8 mouse cellular contexts compared by ENCODE assay signal in the genomic region with DNA sequence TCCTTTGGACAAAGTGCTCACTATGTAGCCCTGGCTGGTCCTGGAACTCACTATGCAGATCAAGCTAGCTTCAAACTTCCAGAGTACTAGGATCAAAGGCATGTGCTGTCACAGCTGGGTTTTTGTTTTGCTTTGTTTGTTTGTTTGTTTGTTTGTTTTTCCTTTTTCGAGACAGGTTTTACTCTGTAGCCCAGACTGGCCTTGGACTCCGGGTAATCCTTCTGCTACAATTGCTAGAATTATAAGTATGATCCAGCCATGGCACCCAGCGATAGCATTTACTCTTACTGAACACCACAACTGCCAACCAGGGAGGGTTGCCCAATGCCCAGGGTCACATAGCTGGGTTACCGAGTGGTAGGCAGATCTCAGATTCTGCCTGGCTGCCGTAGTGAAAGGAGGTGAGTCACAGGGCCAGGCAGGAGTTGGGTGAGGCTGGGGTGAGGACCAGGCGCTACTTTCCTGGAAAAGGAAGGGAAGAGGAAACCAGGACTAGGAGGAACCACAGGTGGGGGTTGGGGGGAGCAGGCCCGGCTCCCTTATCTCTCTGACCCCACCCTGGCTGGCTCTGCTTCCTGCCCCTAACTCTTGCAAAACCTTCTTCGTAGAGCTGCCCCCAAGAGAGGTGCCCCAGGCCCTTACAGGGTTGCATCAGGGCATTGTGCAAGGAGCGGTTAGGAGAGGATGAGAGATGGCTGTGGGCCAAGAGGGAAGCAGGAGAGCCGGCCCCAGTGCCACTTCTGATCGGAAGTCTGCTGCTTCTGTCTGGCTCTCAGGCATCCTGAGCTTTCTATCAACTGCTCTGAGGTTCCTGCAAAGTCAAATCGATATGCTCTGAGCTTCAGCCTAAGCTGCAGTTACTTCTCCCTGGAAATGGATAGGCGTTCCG. TPM values are rescaled to one million over a fixed set of nuclear protein-coding genes. Genes with fewer than 3 reads are reported as not detected.
A peak's percentile ranks its signal among the peaks of the same experiment; 100 is the strongest.
DNase-seq lines count a peak whose midpoint lies in the region; ATAC-seq and TF ChIP-seq lines count a peak whose summit lies in the region.

No protein-coding gene starts in this region.

- no peaks in the 10 kb centered on the region for H3K9me3 ChIP-seq in intestine, embryonic 16.5 days (ENCODE audit: control insufficient read depth, low read length)
- H3K9me3 ChIP-seq in liver, postnatal 0 days (ENCODE audit: low read length) = no peaks in the 10 kb centered on the region
- no peaks in the 10 kb centered on the region for H3K9me3 ChIP-seq in neural tube, embryonic 14.5 days (ENCODE audit: control insufficient read depth, low read length)

- ATAC-seq in intestine, embryonic 16.5 days = peak; percentile 74
- ATAC-seq in liver, postnatal 0 days = peak; percentile 58
- ATAC-seq in neural tube, embryonic 14.5 days (ENCODE audit: low read depth) = peak; percentile 38; the same call in 1 of the 2 replicates

- peak overlapping the region; percentile 49 for H3K27ac ChIP-seq in layer of hippocampus, adult 2 months
- H3K27ac ChIP-seq in intestine, embryonic 16.5 days (ENCODE audit: low read length) = peak overlapping the region; percentile 89
- peak overlapping the region; percentile 89 for H3K27ac ChIP-seq in liver, postnatal 0 days (ENCODE audit: low read depth)
- H3K27ac ChIP-seq in neural tube, embryonic 14.5 days (ENCODE audit: low read depth, low read length) = 0 out of 2 replicates have a peak overlapping the region, but pooled peaks have one; percentile 2

- no peak for DNase-seq in layer of hippocampus, adult 2 months (ENCODE audit: low spot score in 2 of 2)
- DNase-seq in layer of hippocampus, adult 9-10 months (ENCODE audit: low spot score) = no peak
- DNase-seq in adrenal gland, postnatal 10 days = peak; percentile 89
- peak; percentile 40 for DNase-seq in gastrocnemius, postnatal 25 days
- DNase-seq in liver, postnatal 0 days = peak; percentile 89
- no peak for DNase-seq in cerebellum, adult 9-11 months

- no peak for TF ChIP-seq CTCF in layer of hippocampus, adult 2 months (conservative IDR thresholded peaks at IDR 0.05)
- TF ChIP-seq CTCF in liver, postnatal 0 days (IDR thresholded peaks at IDR 0.05; ENCODE audit: low read depth) = no peak

- peaks cover 47% of the 10 kb centered on the region for H3K4me1 ChIP-seq in intestine, embryonic 16.5 days (ENCODE audit: control insufficient read depth, insufficient read depth, low read length)
- H3K4me1 ChIP-seq in liver, postnatal 0 days (ENCODE audit: insufficient read depth) = peaks cover 44% of the 10 kb centered on the region
- peaks cover 12% of the 10 kb centered on the region for H3K4me1 ChIP-seq in neural tube, embryonic 14.5 days (ENCODE audit: control insufficient read depth, insufficient read depth, low read length)

- 24% methylated on average over 14 of the region's 14 CpGs for WGBS in intestine, embryonic 16.5 days
- WGBS in liver, postnatal 0 days (ENCODE audit: insufficient replicate concordance) = 11% methylated on average over 14 of the region's 14 CpGs
- WGBS in neural tube, embryonic 14.5 days = 50% methylated on average over 14 of the region's 14 CpGs

- peak overlapping the region; percentile 34 for H3K4me2 ChIP-seq in intestine, embryonic 16.5 days (ENCODE audit: low read depth, low read length)
- H3K4me2 ChIP-seq in liver, postnatal 0 days (ENCODE audit: low read depth, low read length) = peak overlapping the region; percentile 41
- 0 out of 2 replicates have a peak overlapping the region, but pooled peaks have one; percentile 5 for H3K4me2 ChIP-seq in neural tube, embryonic 14.5 days (ENCODE audit: low read depth, low read length)

- peak; percentile 80 for TF ChIP-seq EP300 in liver, postnatal 0 days (IDR thresholded peaks at IDR 0.05; ENCODE audit: low read depth)

- no peaks in the 10 kb centered on the region for H3K36me3 ChIP-seq in intestine, embryonic 16.5 days (ENCODE audit: control insufficient read depth, insufficient read depth, low read length)
- H3K36me3 ChIP-seq in liver, postnatal 0 days (replicated peaks; ENCODE audit: insufficient read depth, low read length) = no peaks in the 10 kb centered on the region
- H3K36me3 ChIP-seq in neural tube, embryonic 14.5 days (ENCODE audit: control insufficient read depth, insufficient read depth, low read length) = no peaks in the 10 kb centered on the region

- peak overlapping the region; percentile 46; the same call in 1 of the 2 replicates for H3K9ac ChIP-seq in intestine, embryonic 16.5 days (ENCODE audit: low read depth, low read length)
- peak overlapping the region; percentile 22; the same call in 1 of the 2 replicates for H3K9ac ChIP-seq in liver, postnatal 0 days (replicated peaks)
- no peak overlapping the region for H3K9ac ChIP-seq in neural tube, embryonic 14.5 days (replicated peaks; ENCODE audit: low read depth, low read length)

- H3K27me3 ChIP-seq in intestine, embryonic 16.5 days (replicated peaks; ENCODE audit: control insufficient read depth, insufficient read depth, low read length) = no peaks in the 10 kb centered on the region
- no peaks in the 10 kb centered on the region for H3K27me3 ChIP-seq in liver, postnatal 0 days (ENCODE audit: insufficient read depth, low read length)
- no peaks in the 10 kb centered on the region for H3K27me3 ChIP-seq in neural tube, embryonic 14.5 days (ENCODE audit: control insufficient read depth, insufficient read depth, low read length)

- H3K4me3 ChIP-seq in layer of hippocampus, adult 2 months = no peak overlapping the region
- H3K4me3 ChIP-seq in intestine, embryonic 16.5 days (ENCODE audit: low read length) = no peak overlapping the region
- H3K4me3 ChIP-seq in liver, postnatal 0 days (ENCODE audit: low read depth, low read length) = 0 out of 2 replicates have a peak overlapping the region, but pooled peaks have one; percentile 1
- H3K4me3 ChIP-seq in neural tube, embryonic 14.5 days (ENCODE audit: low read depth, low read length) = no peak overlapping the region

RNA-seq across cellular contexts. Expression of a gene that starts 5.3 kb away (rescaled TPM):
- 10 to 100 TPM; 23.5 to 25.4 TPM for total RNA-seq in layer of hippocampus, adult 2 months (2021)
- total RNA-seq in adrenal gland, postnatal 10 days (2021) = 100 to 1,000 TPM; 112 to 182 TPM
- total RNA-seq in gastrocnemius, postnatal 25 days (2021) = 10 to 100 TPM in 1 of 2 experiments, 1 to 10 TPM in 1; 9.7 to 14.0 TPM
- 96.1 and 107 TPM in 2 replicates for polyA plus RNA-seq in intestine, embryonic 16.5 days (2015; fragmentation: Nextera tagmentation; extraction: Ambion mirVana)
- 39.7 and 40.4 TPM in 2 replicates for polyA plus RNA-seq in liver, postnatal 0 days (2015; fragmentation: Nextera tagmentation; extraction: Ambion mirVana)
- 49.9 and 50.4 TPM in 2 replicates for polyA plus RNA-seq in neural tube, embryonic 14.5 days (2014; fragmentation: Nextera tagmentation; extraction: Ambion mirVana)

RNA-seq across cellular contexts. Expression of a gene that starts 12.6 kb away (rescaled TPM):
- total RNA-seq in layer of hippocampus, adult 2 months (2021) = 1 to 10 TPM; 1.4 to 1.6 TPM
- 1 to 10 TPM; 8.0 to 8.3 TPM for total RNA-seq in adrenal gland, postnatal 10 days (2021)
- total RNA-seq in gastrocnemius, postnatal 25 days (2021) = 1 to 10 TPM; 2.2 to 2.7 TPM
- 14.8 and 15.3 TPM in 2 replicates for polyA plus RNA-seq in intestine, embryonic 16.5 days (2015; fragmentation: Nextera tagmentation; extraction: Ambion mirVana)
- polyA plus RNA-seq in liver, postnatal 0 days (2015; fragmentation: Nextera tagmentation; extraction: Ambion mirVana) = 0.56 and 1.0 TPM in 2 replicates
- 3.6 and 4.5 TPM in 2 replicates for polyA plus RNA-seq in neural tube, embryonic 14.5 days (2014; fragmentation: Nextera tagmentation; extraction: Ambion mirVana)

RNA-seq across cellular contexts. Expression of a gene that starts 54.6 kb away (rescaled TPM):
- 10 to 100 TPM; 18.8 to 20.8 TPM for total RNA-seq in layer of hippocampus, adult 2 months (2021)
- total RNA-seq in adrenal gland, postnatal 10 days (2021) = 10 to 100 TPM; 24.5 to 26.7 TPM
- total RNA-seq in gastrocnemius, postnatal 25 days (2021) = 10 to 100 TPM; 11.3 to 11.5 TPM
- 18.9 and 25.1 TPM in 2 replicates for polyA plus RNA-seq in intestine, embryonic 16.5 days (2015; fragmentation: Nextera tagmentation; extraction: Ambion mirVana)
- 12.8 TPM in 2 replicates for polyA plus RNA-seq in liver, postnatal 0 days (2015; fragmentation: Nextera tagmentation; extraction: Ambion mirVana)
- polyA plus RNA-seq in neural tube, embryonic 14.5 days (2014; fragmentation: Nextera tagmentation; extraction: Ambion mirVana) = 40.2 and 43.8 TPM in 2 replicates

Comparison
In these comparisons a context has a peak if more than half of its experiments do, and no peak if none do; other contexts are left out.
1. DNase-seq: peak in adrenal gland, postnatal 10 days (single experiment), gastrocnemius, postnatal 25 days (single experiment) and liver, postnatal 0 days (single experiment); none in layer of hippocampus, adult 2 months (0 of 2), layer of hippocampus, adult 9-10 months (single experiment) and cerebellum, adult 9-11 months (single experiment).
2. H3K27ac ChIP-seq: peak in every context shown above with its lines; median percentile 89 in intestine, embryonic 16.5 days; 89 in liver, postnatal 0 days; 49 in layer of hippocampus, adult 2 months; 2 in neural tube, embryonic 14.5 days.
3. RNA of a gene that starts 5.3 kb away (total RNA-seq): 112 to 182 TPM in adrenal gland, postnatal 10 days; 23.5 to 25.4 TPM in layer of hippocampus, adult 2 months and 9.7 to 14.0 TPM in gastrocnemius, postnatal 25 days; every median in the first group is over 4 times any median in the second.
4. Peak in every context shown above with its lines, with median percentiles within 50 percentile points of each other: ATAC-seq and H3K4me2 ChIP-seq.